Mouse (Mus musculus): Measurements from ENCODE around the gene Chrm1.

- TF ChIP-seq POLR2A (IDR thresholded peaks at IDR 0.05; ENCODE audit: low read depth, low read length) = no peak
- no peak for TF ChIP-seq CTCF (IDR thresholded peaks at IDR 0.05; ENCODE audit: extremely low read depth, insufficient read length, insufficient replicate concordance, low read depth, low read length)
Observed at GRCm38 (mm10) chr19:8679031-8679779, 15.6 kb downstream of the Chrm1 start.
